Mouse (Mus musculus): ENCODE results near the gene Cmah.

- TF ChIP-seq CTCF (IDR thresholded peaks at IDR 0.05; ENCODE audit: insufficient read depth, low read length) (no peak), POLR2A (IDR thresholded peaks at IDR 0.05; ENCODE audit: borderline replicate concordance, extremely low read depth, low read depth, low read length) (no peak)
These were observed 159.9 kb downstream of the Cmah start for GRCm38 (mm10) chr13:24487061-24487460.

All from lung, adult 2 months (tissue).